Mouse (Mus musculus) erythroblast, embryonic 14.5 days (primary cell): ENCODE results near the gene Safb.

ENCODE experiments used
- GATA1 ChIP-seq: IDR thresholded peaks from 2 replicates; pipeline ENCODE4 v1.6.1; 2012; ENCODE audit warnings: low read length, inconsistent platforms, mixed read lengths
- TAL1 ChIP-seq: IDR thresholded peaks from 3 replicates; pipeline ENCODE4 v1.6.1; 2012; ENCODE audit warnings: low read length, inconsistent platforms, mixed read lengths

DNA sequence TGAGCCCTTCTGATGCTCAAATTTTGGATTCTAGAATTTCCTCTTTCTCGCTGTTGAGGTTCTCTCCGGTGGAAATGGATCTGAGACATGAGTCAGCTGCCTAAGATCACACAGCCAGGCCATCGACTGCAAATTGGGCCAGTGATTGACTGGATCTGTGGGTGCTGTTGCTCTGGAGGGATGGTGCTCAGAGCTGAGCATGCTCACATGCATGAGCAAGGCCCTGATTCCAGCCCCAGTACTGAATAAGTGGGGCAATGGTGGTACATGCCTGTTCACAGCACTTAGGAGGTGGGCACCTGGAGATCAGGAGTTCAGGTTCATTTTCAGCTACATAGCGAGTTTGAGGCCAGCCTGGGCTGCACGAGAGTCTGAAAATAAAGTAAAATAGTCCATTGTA is 38.0 kb upstream of the Safb start:
- no peak for TF ChIP-seq TAL1
- TF ChIP-seq GATA1 = no peak
